Mouse (Mus musculus) midbrain, embryonic 10.5 days (tissue): Measurements from ENCODE around the gene Dnajc14. TPM values are rescaled to one million over a fixed set of nuclear protein-coding genes. Genes with fewer than 3 reads are reported as not detected.

Experiments used
- polyA plus RNA-seq: library from polyadenylated mRNA; unstranded; fragments of >200 nt; fragmentation: Nextera tagmentation; extraction: Ambion mirVana; gene quantifications from 2 replicates; pipeline ENCODE4 v1.2.1, GENCODE M21; 2016

The Dnajc14 gene
- polyA plus RNA-seq, 1 experiment from 2014 or later = 50.7 TPM

Other genes with a start within 250 kb of the Dnajc14 start
- 231 and 262 TPM in 2 replicates for gene Pa2g4, start 238.1 kb upstream of the Dnajc14 start, polyA plus RNA-seq
- 0.72 and 1.4 TPM in 2 replicates for gene Erbb3, start 214.4 kb upstream of the Dnajc14 start, polyA plus RNA-seq
- 460 and 529 TPM in 2 replicates for gene Rps26, start 177.3 kb upstream of the Dnajc14 start, polyA plus RNA-seq
- 2.8 and 3.6 TPM in 2 replicates for gene Ikzf4, start 158.1 kb upstream of the Dnajc14 start, polyA plus RNA-seq
- 13.9 and 14.9 TPM in 2 replicates for gene Suox, start 130.0 kb upstream of the Dnajc14 start, polyA plus RNA-seq
- 73.3 and 86.3 TPM in 2 replicates for gene Rab5b, start 107.8 kb upstream of the Dnajc14 start, polyA plus RNA-seq
- 3.9 and 6.7 TPM in 2 replicates for gene Pmel, start 99.9 kb upstream of the Dnajc14 start, polyA plus RNA-seq
- gene Cdk2, start 99.0 kb upstream of the Dnajc14 start, polyA plus RNA-seq = 107 and 110 TPM in 2 replicates
- 3.7 and 4.7 TPM in 2 replicates for gene Dgka, start 59.2 kb upstream of the Dnajc14 start, polyA plus RNA-seq
- gene Pym1, start 56.2 kb upstream of the Dnajc14 start, polyA plus RNA-seq = 56.6 and 59.1 TPM in 2 replicates
- 0.44 and 0.66 TPM in 2 replicates for gene Mmp19, start 13.2 kb upstream of the Dnajc14 start, polyA plus RNA-seq
- gene Tmem198b, start 308 bp downstream of the Dnajc14 start, polyA plus RNA-seq = 22.1 and 24.3 TPM in 2 replicates
- 260 and 264 TPM in 2 replicates for gene Sarnp, start 13.3 kb downstream of the Dnajc14 start, polyA plus RNA-seq
- gene Ormdl2, start 17.6 kb downstream of the Dnajc14 start, polyA plus RNA-seq = 82.0 and 100 TPM in 2 replicates
- 9.5 and 10.5 TPM in 2 replicates for gene Gdf11, start 87.7 kb downstream of the Dnajc14 start, polyA plus RNA-seq
- 195 and 196 TPM in 2 replicates for gene Cd63, start 96.9 kb downstream of the Dnajc14 start, polyA plus RNA-seq
- 13.3 and 14.9 TPM in 2 replicates for gene Rdh5, start 118.8 kb downstream of the Dnajc14 start, polyA plus RNA-seq
- gene Bloc1s1, start 120.0 kb downstream of the Dnajc14 start, polyA plus RNA-seq = 216 and 236 TPM in 2 replicates
- 1.7 and 1.9 TPM in 2 replicates for gene Itga7, start 129.8 kb downstream of the Dnajc14 start, polyA plus RNA-seq
- gene Mettl7b, start 156.9 kb downstream of the Dnajc14 start, polyA plus RNA-seq = not detected in 2 replicates
- gene Olfr9, start 185.4 kb downstream of the Dnajc14 start, polyA plus RNA-seq = not detected in 2 replicates
- not detected in 2 replicates for gene Olfr763, start 206.7 kb downstream of the Dnajc14 start, polyA plus RNA-seq
- not detected in 2 replicates for gene Olfr764-ps1, start 235.8 kb downstream of the Dnajc14 start, polyA plus RNA-seq
- gene Olfr765, start 245.9 kb downstream of the Dnajc14 start, polyA plus RNA-seq = not detected in 2 replicates